Mouse (Mus musculus): ENCODE results near the gene Tfap2a.

The Tfap2a gene

DNA sequence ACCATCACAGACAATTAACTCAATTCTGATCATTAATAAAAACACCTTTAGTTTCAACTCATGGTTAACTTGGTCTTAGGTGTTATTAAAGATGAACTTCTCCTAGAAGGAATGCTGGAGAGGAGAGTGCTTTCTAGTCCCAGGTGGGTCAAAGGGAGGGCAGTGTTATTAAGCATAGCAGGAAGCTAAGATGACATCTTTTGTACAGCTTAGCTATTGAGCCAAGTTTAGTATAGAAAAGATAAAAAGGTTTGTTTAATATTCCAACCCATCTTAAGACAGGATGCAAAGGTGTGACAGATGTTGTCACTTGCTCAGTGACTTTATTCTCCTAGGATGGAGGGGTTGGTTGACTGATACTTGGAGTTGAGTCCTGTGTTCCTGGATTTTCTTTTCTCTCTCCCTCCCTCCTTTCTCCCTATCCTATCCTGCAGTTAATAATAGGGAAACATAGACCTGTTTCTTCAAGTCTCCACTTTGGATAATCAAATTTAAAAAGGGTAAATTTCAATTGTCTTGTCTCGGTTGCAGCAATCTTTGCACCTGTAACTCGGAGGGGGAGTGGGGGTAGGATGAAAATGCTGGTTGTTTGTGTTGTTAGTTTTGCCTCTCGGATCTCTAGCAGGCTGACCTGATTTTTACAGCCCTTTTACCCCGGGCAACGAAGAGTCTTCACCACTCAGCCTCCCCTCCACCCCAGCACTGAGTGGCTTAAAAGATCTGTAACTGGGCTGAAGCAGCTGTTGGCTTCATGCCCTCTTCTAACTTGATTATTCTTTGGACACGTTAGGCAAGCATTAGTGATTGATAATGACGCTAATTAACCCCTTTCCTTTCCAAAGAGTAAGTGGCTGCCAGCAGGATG, 26.3 kb downstream of the Tfap2a start:
- DNase-seq, result no peak

DNA sequence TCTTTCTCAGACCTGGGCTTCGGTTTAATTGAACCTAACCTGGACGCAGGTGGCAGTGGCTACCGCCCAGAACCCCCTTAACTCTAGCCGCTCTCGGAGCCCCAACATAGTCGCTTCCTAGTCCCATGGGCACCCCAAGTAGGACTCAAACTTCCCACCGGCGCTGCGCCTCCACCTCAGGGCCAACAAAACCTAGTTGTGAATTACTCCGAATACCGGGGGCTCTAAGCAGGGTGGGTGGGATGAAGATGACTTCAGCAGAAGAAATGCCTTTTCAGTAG, 28.2 kb downstream of the Tfap2a start:
- no peak for DNase-seq

DNA sequence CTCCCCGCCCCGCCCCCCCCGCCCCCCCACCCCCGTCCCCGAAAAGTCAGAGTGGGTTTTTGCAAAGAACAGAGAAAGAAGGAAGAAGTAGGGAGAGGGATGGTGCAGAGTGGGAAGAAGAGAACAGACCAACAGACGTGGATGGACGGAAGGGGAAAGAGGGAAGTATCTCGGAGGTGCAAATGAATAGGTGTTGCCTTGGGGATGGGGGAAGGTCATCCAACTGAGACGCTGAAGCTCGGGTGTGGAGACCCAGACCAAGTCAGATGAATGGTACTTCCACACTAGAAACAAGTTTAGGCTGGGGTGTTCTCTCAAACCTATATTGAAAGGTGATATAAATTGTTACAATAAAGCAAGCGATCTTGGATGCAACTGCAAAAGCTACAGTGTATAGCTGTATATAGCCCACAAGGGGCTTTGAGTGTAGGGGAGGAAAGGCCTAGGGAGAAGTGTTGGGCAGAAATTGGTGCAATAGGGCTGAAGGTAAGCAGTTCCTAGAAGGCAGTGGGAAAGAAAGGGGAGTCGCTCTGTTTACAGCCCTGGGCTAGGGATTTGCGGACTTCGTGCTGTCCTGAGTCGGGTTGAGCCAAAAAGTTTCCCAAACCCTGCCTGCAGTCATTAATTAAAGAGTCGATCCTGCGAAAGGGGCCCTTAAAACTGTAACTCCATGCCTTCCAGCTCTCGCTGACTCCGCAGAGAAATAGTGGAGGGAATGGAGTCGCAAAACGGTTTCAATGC, 28.7 kb downstream of the Tfap2a start:
- DNase-seq, result no peak

DNA sequence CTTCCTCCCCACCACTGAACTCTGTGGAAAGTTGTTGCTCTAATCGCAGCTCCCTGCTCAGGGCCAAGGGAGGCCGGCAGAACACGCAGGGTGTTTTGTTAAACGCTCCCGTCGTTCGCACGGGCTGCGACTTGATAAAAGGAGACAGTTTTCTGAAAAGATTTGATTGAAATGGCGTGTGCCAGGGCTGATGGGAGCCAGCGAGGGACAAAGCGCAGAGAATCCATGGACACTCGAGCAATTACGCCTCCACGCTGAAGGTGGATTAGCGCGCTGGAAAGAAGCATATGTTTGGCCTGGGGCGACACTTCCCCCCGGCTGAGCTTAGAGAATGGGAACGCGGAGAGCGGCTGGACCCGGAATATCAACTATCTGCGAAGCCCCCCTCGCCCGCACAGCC, 29.3 kb downstream of the Tfap2a start:
- DNase-seq, result no peak

DNA sequence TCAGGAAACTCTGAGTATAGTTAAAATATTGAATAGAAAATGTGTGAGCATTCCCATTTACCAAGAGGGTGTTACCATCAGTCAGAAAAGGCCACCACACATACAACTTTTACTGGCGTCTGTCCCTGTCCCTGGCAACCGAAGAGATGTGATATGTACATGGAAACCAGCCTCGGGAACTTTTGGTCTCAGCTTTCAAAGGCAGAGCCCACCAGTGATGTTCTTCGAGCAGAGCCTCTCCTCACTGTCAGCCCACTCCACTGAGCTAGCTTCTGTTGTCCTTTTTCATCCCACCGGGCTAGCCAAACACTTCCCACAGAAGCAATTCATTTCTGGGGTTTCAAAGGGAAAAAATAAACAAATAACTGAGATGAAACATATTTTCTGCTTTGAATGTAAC, 29.9 kb downstream of the Tfap2a start:
- DNase-seq, result no peak

DNA sequence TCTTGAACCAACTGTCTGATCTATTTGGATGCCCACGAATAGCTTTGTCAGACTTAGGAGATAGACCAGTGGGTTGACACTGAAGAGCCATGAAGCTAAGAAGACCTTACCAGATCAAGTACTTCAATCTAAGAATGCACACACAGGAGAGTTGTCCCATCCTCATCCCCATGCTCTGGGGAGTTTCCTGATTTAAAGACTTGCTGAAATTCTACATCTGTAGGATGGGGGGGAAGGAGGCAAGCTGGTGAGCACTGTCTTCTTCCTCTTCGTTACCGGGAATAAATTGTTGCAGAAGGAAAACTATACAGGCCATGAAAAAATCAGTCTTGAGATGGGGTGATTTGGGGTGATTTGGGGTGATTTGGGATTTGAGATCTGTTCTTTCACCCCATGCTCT, 30.5 kb downstream of the Tfap2a start:
- no peak for DNase-seq

DNA sequence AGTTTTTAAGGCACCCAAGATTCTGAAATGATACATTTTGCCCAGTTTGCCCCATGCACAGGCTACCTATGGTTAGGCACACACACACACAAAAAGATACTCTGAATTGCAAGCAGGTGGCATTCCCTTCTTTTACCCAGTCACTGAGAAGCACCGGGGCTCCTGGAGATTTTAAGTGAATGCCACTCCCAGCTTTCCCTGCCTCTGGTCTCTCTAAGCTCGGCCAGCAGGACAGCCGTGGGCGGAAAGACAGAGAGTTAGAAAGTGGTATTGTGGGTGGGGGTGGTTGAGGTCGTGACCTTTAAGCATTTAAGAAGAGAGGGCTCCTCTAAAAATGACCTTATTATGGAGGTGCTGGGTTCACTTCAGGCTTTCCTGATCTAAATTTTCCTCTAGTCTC, 31.6 kb downstream of the Tfap2a start:
- DNase-seq, result no peak

DNA sequence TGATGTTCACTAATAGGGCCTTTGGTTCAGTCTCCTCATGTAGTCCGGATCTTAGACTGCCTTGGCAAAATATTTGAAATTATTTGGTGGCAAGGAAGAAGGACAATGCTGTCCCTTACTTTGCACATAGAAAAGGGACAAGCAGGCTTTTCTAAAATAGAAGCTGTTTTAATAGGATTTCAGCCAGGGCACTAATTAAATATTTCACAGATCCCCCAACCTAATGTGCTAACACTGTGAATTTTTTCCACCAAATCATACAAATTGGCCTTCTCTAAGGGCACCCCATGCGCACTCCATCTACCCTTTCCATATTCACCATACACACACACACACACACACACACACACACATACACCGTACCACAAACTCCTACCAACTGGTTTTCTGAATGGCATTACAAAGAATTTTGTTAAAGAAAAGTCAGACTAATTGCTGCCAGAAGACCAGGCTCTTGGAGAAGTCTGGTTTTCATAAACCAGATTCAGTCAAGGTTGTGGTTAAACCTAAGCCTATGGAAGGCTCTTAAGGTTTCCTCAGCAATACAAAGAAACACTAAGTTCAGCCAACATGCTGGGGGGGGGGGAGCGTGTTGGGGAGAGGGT, 32.3 kb downstream of the Tfap2a start:
- no peak for DNase-seq

DNA sequence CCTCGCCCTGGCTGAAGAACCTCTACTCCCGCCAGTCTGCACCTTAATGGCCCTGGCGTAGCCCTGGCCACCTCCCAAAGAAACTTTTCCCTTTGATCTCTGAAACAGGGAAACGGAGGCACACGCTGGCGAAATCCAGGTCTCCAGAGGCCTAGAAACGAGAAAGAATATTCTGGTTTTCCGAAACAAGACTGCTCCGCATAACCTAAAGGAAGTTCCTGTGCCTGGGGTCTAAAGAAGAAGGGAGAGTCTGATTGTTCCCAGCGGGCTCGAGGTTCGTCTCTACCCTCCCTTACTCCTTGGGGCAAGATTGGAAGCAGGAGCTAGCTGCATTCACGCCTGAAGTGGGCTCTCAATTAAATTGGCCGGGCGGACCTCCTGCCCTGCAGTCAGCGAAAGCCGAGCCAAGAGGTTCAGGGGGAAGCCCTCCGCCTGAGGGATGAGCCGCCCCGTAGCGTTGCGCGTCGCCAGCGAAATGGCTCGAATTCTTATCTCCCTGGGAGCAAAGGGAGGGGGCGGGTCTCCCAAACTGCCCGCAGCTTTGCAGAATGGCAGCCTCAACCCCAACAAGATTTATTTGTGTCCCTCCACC, 33.2 kb downstream of the Tfap2a start:
- no peak for DNase-seq

DNA sequence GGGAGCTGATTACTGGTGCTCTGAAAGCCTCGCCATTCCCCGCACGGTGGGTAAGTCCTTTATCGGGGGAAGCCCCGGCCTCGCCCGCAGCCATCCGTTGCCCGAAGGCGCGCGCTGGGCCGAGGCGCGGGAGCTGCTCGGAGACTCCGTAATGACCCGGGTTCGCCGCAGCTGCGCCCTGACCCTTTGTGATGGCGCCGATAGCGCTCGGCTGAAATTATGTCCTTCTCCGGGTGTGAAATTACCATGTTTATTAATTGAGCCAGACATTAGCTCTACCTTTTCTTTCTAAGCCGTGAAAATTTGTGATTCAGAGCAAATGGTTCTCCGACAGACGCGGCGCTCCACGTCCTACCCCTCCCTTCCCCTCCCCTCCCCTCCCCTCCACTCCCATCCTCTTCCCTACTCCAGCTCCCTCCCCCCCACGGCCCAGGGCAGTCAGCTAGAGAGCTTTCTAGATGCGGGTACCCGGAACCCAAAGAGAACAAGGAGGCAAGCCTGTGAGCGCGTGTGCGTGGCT, 34.1 kb downstream of the Tfap2a start:
- DNase-seq, result no peak

DNA sequence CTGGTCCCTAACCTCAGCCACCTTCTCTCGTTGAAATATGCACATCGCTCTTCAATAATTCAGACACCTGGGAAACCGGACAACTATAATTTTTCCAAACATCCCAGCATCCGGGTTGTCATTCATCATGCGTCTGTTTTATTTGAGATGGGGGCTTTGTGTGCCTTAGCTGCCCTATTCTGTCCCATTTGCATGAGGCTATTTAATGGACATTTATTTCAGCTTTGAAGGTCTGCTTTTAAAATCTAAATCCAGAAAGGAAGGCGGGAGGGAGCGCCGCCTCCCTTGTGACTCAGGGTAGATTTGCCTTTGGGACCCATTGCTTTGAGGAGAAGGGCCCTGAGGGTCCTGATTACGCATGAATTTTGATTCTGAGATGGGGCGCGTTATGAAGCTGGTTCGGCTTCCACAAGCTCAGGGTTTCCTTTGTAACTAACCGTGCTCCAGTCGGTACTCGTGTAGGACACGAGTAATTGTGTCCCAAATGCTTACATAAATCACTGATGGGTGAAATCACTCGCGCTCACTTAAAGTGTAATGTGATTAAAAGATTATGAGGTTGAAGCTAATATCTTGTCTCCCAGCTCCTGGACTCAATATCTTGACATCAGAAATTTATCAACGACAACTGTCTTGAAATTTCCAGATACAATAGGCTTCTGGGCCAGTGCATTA, 34.9 kb downstream of the Tfap2a start:
- DNase-seq, result no peak

DNA sequence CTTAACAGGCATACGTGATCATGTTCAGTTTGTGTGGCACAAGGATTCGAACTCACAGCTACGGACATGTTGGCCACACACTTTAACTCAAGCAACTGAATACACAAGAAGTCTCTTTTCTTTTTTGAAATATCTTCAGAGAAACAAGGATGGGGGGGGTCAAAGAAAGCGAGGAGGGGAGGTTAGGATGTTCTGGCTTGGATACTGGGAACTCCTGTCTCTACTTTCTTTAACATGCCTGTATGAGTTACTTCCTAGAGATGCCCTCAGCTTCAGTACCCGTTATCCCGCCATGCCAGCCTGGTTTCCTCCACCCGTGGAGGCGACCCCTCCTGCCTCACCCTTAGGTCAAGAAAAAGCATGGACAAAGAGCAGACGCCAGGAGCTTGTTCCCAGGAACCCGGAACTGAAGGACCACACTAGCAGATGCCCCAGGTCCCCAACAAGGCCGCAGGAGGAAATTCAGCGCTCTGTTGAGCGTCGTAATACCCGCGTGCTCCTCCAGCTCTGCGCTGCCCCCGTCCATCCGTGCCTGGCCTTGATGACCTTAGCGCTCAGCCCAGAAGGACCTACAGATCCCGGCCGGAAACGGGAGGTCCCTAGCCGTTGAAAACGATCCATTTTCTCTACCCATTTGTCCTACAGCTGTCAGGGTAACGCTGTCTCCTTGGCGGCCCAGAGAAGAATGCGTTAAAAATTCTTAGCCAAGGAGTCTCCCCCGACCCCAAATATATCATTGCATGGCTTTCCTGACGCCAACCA, 35.6 kb downstream of the Tfap2a start:
- DNase-seq, result no peak

DNA sequence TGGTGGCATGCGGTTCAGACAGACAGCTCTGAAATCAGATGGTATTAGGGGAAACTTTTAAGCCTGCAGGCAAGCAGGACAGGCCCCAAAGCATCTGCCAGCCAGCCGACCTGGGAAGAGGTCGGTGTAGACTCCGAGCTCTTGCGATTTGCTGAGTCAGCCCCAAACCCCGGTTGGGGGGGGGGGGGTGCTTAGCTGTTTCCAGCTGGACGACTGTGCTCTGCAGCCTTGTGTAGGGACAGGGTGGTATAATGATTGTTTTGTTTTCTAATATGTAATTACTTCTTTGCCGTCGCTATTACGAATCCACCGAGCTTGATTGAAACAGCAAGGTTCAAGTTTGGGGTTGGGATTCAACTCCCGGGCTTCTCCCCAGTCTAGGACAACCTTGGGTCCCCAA, 36.5 kb downstream of the Tfap2a start:
- no peak for DNase-seq

DNA sequence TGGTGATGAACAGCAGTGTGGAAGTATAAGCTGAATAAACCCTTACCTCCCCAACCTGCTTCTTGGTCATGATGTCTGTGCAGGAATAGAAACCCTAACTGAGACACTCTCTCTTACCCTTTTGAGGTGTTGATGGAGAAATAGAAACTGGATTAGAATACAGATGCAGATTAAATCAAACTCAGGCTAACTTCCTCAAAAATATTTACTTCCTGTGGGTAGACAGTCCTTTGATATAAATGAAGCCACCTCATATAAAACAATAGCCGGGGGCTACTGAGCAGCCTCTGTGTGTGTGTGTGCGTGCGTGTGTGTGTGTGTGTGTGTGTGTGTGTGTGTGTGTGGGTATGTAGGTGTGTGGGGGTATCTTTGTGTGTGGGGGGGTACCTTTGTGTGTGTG, 52.4 kb downstream of the Tfap2a start:
- no peak for DNase-seq

DNA sequence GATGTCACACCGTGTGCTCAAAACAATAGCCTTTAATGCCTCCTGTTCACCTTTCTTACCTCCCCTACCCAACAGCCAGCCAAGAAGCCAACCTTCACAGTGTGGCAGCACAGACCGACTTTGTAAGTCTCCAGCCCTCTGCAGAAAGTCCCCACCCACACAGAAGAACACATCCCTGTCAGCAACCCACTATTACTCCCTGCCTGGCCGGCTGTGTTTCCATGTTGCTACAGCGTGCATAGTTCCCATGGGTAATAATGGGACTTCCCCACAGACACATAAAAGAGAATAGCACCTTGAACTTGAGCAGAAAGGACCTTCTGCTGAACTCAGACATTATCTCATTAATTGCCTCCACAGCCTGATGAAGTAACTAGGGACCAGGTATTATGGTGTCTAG, 61.4 kb downstream of the Tfap2a start:
- DNase-seq, result no peak

All from cerebellum, adult 11 months (tissue).